Mouse (Mus musculus): Measurements from ENCODE around the gene Parm1. TPM values are rescaled to one million over a fixed set of nuclear protein-coding genes. Genes with fewer than 3 reads are reported as not detected.

Parm1 gene
- total RNA-seq, 2 experiments from 2014 or later: 0.26 TPM; not detected in 1

DNA sequence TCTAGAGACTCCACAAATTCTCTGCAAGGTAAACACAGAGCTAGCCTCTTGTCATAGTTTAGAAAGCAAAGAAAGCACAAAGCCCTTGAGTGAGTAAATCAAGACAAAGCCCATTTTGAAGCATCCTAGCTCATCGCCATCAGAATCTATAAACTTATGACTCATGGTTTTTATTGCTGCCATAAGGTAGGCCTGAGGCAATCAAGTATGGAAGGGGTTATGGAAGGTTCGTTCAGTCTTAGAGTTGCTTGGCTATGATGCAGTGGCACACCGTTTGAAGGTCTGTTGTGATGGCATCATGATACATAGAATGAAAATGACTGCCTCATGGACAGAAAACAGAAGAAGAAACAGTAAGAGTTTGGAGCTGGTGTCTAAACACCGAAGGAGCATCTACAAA, 133.9 kb downstream of the Parm1 start:
- ATAC-seq (replicated peaks; ENCODE audit: poor library complexity, severe bottlenecking): no peak

- no peak for ATAC-seq (replicated peaks; ENCODE audit: poor library complexity, severe bottlenecking)
Measured at GRCm38 (mm10) chr5:91653061-91653915, 135.9 kb downstream of the Parm1 start.

GRCm38 (mm10) chr5:91654331-91655048, 137.1 kb downstream of the Parm1 start:
- ATAC-seq (replicated peaks; ENCODE audit: poor library complexity, severe bottlenecking): no peak

- ATAC-seq (replicated peaks; ENCODE audit: poor library complexity, severe bottlenecking): no peak
Measured at GRCm38 (mm10) chr5:91655263-91655662, 137.8 kb downstream of the Parm1 start.

DNA sequence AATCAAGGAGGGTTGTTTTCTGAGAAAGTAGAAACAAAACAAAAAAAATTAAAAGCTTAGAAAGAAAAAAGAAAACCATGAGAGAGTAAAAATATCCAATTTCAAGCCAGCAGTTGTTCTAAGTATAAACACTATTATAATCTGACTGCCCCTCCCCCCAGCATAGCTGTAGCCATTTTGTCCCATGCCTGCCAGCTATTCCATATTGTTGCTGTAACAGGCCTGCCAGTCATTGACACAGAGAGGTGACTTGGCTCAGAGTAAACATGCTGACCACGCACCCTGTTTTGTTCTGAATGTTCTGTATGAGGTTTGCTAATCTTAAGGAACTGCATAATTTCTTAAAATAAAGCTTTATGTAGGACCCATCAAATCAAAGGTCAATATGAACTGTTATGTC, 145.3 kb downstream of the Parm1 start:
- ATAC-seq (replicated peaks; ENCODE audit: poor library complexity, severe bottlenecking): no peak

- ATAC-seq (replicated peaks; ENCODE audit: poor library complexity, severe bottlenecking): no peak
Measured at GRCm38 (mm10) chr5:91667127-91667526, 149.7 kb downstream of the Parm1 start.

DNA sequence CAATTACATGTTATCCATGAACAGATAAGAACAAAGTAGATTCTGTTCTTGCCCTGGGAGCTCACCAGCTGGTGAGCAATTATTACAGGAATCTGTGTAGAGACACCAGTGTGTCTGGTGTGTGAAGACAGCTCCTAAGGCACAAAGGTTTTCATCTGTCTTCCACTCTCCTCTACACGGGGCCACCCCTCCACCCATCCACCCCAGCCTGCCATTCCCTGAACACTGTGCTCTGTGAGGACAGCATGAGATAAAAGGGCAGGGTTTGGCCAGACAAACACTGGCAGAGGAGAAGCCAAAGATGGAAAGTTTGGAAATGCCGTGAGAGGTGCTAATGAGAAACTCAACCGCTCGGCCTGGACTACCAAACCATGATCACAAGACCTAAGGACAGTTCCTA, 151.8 kb downstream of the Parm1 start:
- no peak for ATAC-seq (replicated peaks; ENCODE audit: poor library complexity, severe bottlenecking)

Other genes with a start within 250 kb of the Parm1 start
- gene Btc, start 114.6 kb upstream of the Parm1 start, total RNA-seq (2014; fragmentation: Nextera tagmentation): not detected in 2 replicates
- not detected in 2 replicates for gene Btc, start 114.6 kb upstream of the Parm1 start, total RNA-seq (2017)